Mouse (Mus musculus): Measurements from ENCODE around the gene Ip6k2.

- no peak for TF ChIP-seq CTCF (IDR thresholded peaks at IDR 0.05; ENCODE audit: control insufficient read depth, insufficient read depth, low read length)
- no peak for TF ChIP-seq POLR2A (IDR thresholded peaks at IDR 0.05; ENCODE audit: borderline replicate concordance, control insufficient read depth, low read depth, low read length)
Measured at GRCm38 (mm10) chr9:108842989-108843388, 59.4 kb downstream of the Ip6k2 start.
